Mouse (Mus musculus): ENCODE results near the gene Tns1. TPM values are rescaled to one million over a fixed set of nuclear protein-coding genes. Genes with fewer than 3 reads are reported as not detected.

Tns1 gene
- polyA plus RNA-seq, 1 experiment = 117 TPM

GRCm38 (mm10) chr1:73946701-73947100 lies 177.5 kb downstream of the Tns1 start:
- no peaks in the 10 kb centered on the region for H3K36me3 ChIP-seq (ENCODE audit: control insufficient read depth, insufficient read depth, low read length)
- H3K27ac ChIP-seq (ENCODE audit: control insufficient read depth, insufficient read depth, low read length) = no peak overlapping the region
- no peak overlapping the region for H3K4me3 ChIP-seq (ENCODE audit: control insufficient read depth, insufficient read depth, low read length)
- DNase-seq = no peak
- 99% methylated on average over 7 of the region's 7 CpGs for WGBS
- peaks cover 3% of the 10 kb centered on the region; the same call in 1 of the 2 replicates for H3K4me1 ChIP-seq (replicated peaks; ENCODE audit: control insufficient read depth, insufficient read depth, low read length)
- TF ChIP-seq POLR2A (IDR thresholded peaks at IDR 0.05; ENCODE audit: control insufficient read depth, extremely low read depth, insufficient read depth, low read length, poor library complexity) (no peak), CTCF (IDR thresholded peaks at IDR 0.05; ENCODE audit: borderline replicate concordance, control insufficient read depth, extremely low read depth, insufficient read depth, low read length, poor library complexity) (no peak)
- H3K27me3 ChIP-seq (ENCODE audit: control insufficient read depth, insufficient read depth, low read length) = no peaks in the 10 kb centered on the region

GRCm38 (mm10) chr1:73944393-73944792 lies 179.9 kb downstream of the Tns1 start:
- H3K4me3 ChIP-seq (ENCODE audit: control insufficient read depth, insufficient read depth, low read length) = no peak overlapping the region
- DNase-seq = no peak
- no peaks in the 10 kb centered on the region for H3K36me3 ChIP-seq (ENCODE audit: control insufficient read depth, insufficient read depth, low read length)
- H3K27me3 ChIP-seq (ENCODE audit: control insufficient read depth, insufficient read depth, low read length) = no peaks in the 10 kb centered on the region
- no peak overlapping the region for H3K27ac ChIP-seq (ENCODE audit: control insufficient read depth, insufficient read depth, low read length)
- TF ChIP-seq POLR2A (IDR thresholded peaks at IDR 0.05; ENCODE audit: control insufficient read depth, extremely low read depth, insufficient read depth, low read length, poor library complexity) (no peak), CTCF (IDR thresholded peaks at IDR 0.05; ENCODE audit: borderline replicate concordance, control insufficient read depth, extremely low read depth, insufficient read depth, low read length, poor library complexity) (no peak)
- peaks cover 16% of the 10 kb centered on the region for H3K4me1 ChIP-seq (replicated peaks; ENCODE audit: control insufficient read depth, insufficient read depth, low read length)
- WGBS = 93% methylated on average over 3 of the region's 3 CpGs

- Histone ChIP-seq H3K27ac (ENCODE audit: control insufficient read depth, insufficient read depth, low read length) (no peak overlapping the region), H3K4me3 (ENCODE audit: control insufficient read depth, insufficient read depth, low read length) (no peak overlapping the region), H3K27me3 (ENCODE audit: control insufficient read depth, insufficient read depth, low read length) (no peaks in the 10 kb centered on the region), H3K4me1 (replicated peaks; ENCODE audit: control insufficient read depth, insufficient read depth, low read length) (peaks cover 16% of the 10 kb centered on the region), H3K36me3 (ENCODE audit: control insufficient read depth, insufficient read depth, low read length) (no peaks in the 10 kb centered on the region)
- TF ChIP-seq POLR2A (IDR thresholded peaks at IDR 0.05; ENCODE audit: control insufficient read depth, extremely low read depth, insufficient read depth, low read length, poor library complexity) = no peak
- no peak for TF ChIP-seq CTCF (IDR thresholded peaks at IDR 0.05; ENCODE audit: borderline replicate concordance, control insufficient read depth, extremely low read depth, insufficient read depth, low read length, poor library complexity)
- DNase-seq = no peak
- 93% methylated on average over 9 of the region's 9 CpGs for WGBS
Measured at GRCm38 (mm10) chr1:73943667-73944289, 180.5 kb downstream of the Tns1 start.

GRCm38 (mm10) chr1:73943255-73943654 lies 181.0 kb downstream of the Tns1 start:
- 95% methylated on average over 5 of the region's 5 CpGs for WGBS

GRCm38 (mm10) chr1:73942243-73942642 lies 182.0 kb downstream of the Tns1 start:
- Histone ChIP-seq H3K27me3 (ENCODE audit: control insufficient read depth, insufficient read depth, low read length) (no peaks in the 10 kb centered on the region), H3K4me1 (replicated peaks; ENCODE audit: control insufficient read depth, insufficient read depth, low read length) (peaks cover 20% of the 10 kb centered on the region), H3K36me3 (ENCODE audit: control insufficient read depth, insufficient read depth, low read length) (no peaks in the 10 kb centered on the region), H3K27ac (ENCODE audit: control insufficient read depth, insufficient read depth, low read length) (no peak overlapping the region), H3K4me3 (ENCODE audit: control insufficient read depth, insufficient read depth, low read length) (no peak overlapping the region)
- 69% methylated on average over 2 of the region's 2 CpGs for WGBS
- TF ChIP-seq CTCF (IDR thresholded peaks at IDR 0.05; ENCODE audit: borderline replicate concordance, control insufficient read depth, extremely low read depth, insufficient read depth, low read length, poor library complexity) = no peak
- no peak for TF ChIP-seq POLR2A (IDR thresholded peaks at IDR 0.05; ENCODE audit: control insufficient read depth, extremely low read depth, insufficient read depth, low read length, poor library complexity)
- no peak for DNase-seq

More at GRCm38 (mm10) chr1:73943255-73943654, 181.0 kb downstream of the Tns1 start:
- TF ChIP-seq POLR2A (IDR thresholded peaks at IDR 0.05; ENCODE audit: control insufficient read depth, extremely low read depth, insufficient read depth, low read length, poor library complexity) = no peak
- no peak for TF ChIP-seq CTCF (IDR thresholded peaks at IDR 0.05; ENCODE audit: borderline replicate concordance, control insufficient read depth, extremely low read depth, insufficient read depth, low read length, poor library complexity)
- no peak overlapping the region for H3K27ac ChIP-seq (ENCODE audit: control insufficient read depth, insufficient read depth, low read length)
- H3K4me3 ChIP-seq (ENCODE audit: control insufficient read depth, insufficient read depth, low read length) = no peak overlapping the region
- H3K36me3 ChIP-seq (ENCODE audit: control insufficient read depth, insufficient read depth, low read length) = no peaks in the 10 kb centered on the region
- no peaks in the 10 kb centered on the region for H3K27me3 ChIP-seq (ENCODE audit: control insufficient read depth, insufficient read depth, low read length)
- DNase-seq = no peak
- H3K4me1 ChIP-seq (replicated peaks; ENCODE audit: control insufficient read depth, insufficient read depth, low read length) = peaks cover 16% of the 10 kb centered on the region

GRCm38 (mm10) chr1:73941697-73942096 lies 182.6 kb downstream of the Tns1 start:
- WGBS = 92% methylated on average over 9 of the region's 9 CpGs
- Histone ChIP-seq H3K36me3 (ENCODE audit: control insufficient read depth, insufficient read depth, low read length) (no peaks in the 10 kb centered on the region), H3K4me1 (replicated peaks; ENCODE audit: control insufficient read depth, insufficient read depth, low read length) (peaks cover 23% of the 10 kb centered on the region), H3K27ac (ENCODE audit: control insufficient read depth, insufficient read depth, low read length) (no peak overlapping the region), H3K27me3 (ENCODE audit: control insufficient read depth, insufficient read depth, low read length) (no peaks in the 10 kb centered on the region), H3K4me3 (ENCODE audit: control insufficient read depth, insufficient read depth, low read length) (no peak overlapping the region)
- TF ChIP-seq CTCF (IDR thresholded peaks at IDR 0.05; ENCODE audit: borderline replicate concordance, control insufficient read depth, extremely low read depth, insufficient read depth, low read length, poor library complexity) (no peak), POLR2A (IDR thresholded peaks at IDR 0.05; ENCODE audit: control insufficient read depth, extremely low read depth, insufficient read depth, low read length, poor library complexity) (no peak)
- no peak for DNase-seq
